Mouse (Mus musculus) liver, adult 2 months (tissue): ENCODE measurements at regions not wholly inside any gene's neighbourhood (a gene's known extent, or its start where the extent isn't known, plus 50 kb on each side); places are given as distances from the start of the nearest gene placed in this dataset.

Experiments
- CTCF ChIP-seq: fragments of 200-500 bp; IDR thresholded peaks from 2 replicates; pipeline ENCODE4 v1.5.1; 2011; ENCODE audit warnings: low read depth, low read length, control low read depth
- POLR2A ChIP-seq: fragments of 200-500 bp; IDR thresholded peaks from 2 replicates; pipeline ENCODE4 v1.6.1; 2011; ENCODE audit warnings: low read length, control low read depth; ENCODE audit not compliant: insufficient read depth; ENCODE audit errors: extremely low read depth

DNA sequence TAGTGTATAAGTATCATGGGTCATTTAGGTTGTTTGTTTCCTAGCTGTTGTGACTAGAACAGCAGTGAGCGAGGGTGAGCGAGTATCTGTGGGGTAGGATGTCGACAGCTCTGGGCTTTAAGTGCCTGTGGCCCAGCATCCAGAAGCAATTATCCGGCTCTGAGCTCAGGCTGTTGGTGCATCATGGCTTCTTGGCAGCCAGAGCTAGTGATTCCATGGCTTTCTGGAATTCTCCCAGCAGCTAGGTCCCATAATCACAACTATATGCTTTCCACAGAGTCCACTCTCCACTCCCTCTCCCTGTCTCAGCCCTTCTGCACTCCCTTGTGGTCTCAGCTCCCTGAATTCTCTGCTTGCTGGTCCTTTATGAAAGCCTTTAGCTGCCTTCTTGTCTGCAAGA is 271.2 kb upstream of the Eif4g2 start:
- no peak for TF ChIP-seq CTCF
- TF ChIP-seq POLR2A: no peak
